Mouse (Mus musculus): ENCODE measurements at regions not wholly inside any gene's neighbourhood (a gene's known extent, or its start where the extent isn't known, plus 50 kb on each side); places are given as distances from the start of the nearest gene placed in this dataset.

DNA sequence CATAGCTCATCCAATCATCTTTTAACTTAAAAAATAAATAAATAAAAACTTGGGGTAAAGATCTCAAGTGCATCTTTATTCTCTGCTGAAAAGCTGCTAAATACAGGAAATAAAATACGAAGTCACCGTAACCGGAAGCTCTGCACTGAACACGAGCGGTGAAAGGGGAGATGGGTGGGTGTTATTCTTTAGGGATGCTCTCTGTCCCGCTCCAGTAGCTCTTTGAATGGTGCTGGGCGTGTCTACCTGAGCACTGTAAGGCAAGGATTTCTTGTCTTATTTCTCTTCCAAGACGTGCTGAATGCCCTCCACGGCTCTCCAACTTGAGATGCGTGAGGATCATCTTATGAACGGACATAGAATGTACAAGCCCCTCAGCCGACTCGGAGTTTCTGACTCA, 322.0 kb downstream of the Tbc1d1 start:
- no peak overlapping the region for H3K4me3 ChIP-seq (replicated peaks; ENCODE audit: insufficient read depth, low read depth, low read length)
- H3K27ac ChIP-seq (ENCODE audit: insufficient read depth, low read length) = no peak overlapping the region
- WGBS = 92% methylated on average over 13 of the region's 13 CpGs
- no peaks in the 10 kb centered on the region for H3K4me1 ChIP-seq (ENCODE audit: control insufficient read depth, insufficient read depth, low read length)
- TF ChIP-seq CTCF (IDR thresholded peaks at IDR 0.05; ENCODE audit: borderline replicate concordance, insufficient read depth, low read depth, low read length) = no peak
- no peak for TF ChIP-seq POLR2A (IDR thresholded peaks at IDR 0.05; ENCODE audit: borderline replicate concordance, insufficient read depth, low read length)
- no peak for DNase-seq
- H3K27me3 ChIP-seq (ENCODE audit: control insufficient read depth, insufficient read depth, low read length) = no peaks in the 10 kb centered on the region

DNA sequence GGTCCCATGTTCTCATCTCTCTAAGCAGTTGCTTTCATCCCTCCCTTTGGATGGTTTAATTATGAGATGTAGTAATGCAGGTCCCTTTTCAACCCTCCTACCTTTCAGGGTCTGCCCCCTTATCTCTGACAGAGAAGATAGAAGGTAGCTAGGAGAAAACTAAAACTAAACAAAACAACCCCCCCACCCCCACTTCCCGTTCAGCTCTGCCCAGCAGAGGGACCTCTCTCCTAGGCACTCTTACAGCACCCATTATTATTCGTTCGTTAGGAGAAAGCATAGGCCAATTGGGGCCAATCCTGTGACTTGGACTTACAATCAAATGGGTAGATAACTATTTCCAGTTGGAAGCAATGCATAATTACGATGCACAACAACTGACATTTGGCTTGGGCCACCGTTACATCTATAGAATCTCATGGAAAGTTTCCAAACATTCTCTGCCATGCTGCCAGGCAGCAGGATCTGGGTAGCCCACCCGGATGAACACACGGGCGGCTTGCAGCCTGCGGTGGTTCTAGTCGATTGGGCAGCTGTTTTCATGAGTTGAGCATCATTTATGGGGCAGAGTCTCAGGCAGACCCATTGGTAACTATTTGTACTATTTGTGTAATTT, 322.6 kb downstream of the Tbc1d1 start:
- Histone ChIP-seq H3K4me3 (replicated peaks; ENCODE audit: insufficient read depth, low read depth, low read length) (no peak overlapping the region), H3K27me3 (ENCODE audit: control insufficient read depth, insufficient read depth, low read length) (no peaks in the 10 kb centered on the region), H3K4me1 (ENCODE audit: control insufficient read depth, insufficient read depth, low read length) (no peaks in the 10 kb centered on the region), H3K27ac (ENCODE audit: insufficient read depth, low read length) (no peak overlapping the region)
- TF ChIP-seq CTCF (IDR thresholded peaks at IDR 0.05; ENCODE audit: borderline replicate concordance, insufficient read depth, low read depth, low read length) = no peak
- 28% methylated on average over 10 of the region's 10 CpGs for WGBS
- no peak for DNase-seq

DNA sequence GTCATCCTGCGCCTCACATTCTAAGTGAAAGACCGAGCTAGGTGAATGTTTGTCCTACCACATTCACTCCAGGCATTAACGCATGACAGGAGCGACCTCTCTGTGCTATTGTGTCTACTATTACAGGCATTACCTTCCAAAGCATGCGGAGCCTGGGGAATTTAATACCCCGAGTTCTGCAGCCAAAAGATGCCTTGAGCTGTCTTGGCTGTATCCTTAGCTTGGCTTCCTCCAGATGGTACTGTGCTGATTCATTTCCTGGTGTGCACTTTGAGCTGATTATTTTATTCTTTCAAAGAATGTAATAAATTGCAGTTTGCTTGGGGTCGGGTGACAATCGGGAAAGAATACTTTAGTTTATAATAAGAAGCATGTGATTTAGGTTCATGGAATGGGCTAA, 323.2 kb downstream of the Tbc1d1 start:
- Histone ChIP-seq H3K4me1 (ENCODE audit: control insufficient read depth, insufficient read depth, low read length) (no peaks in the 10 kb centered on the region), H3K27me3 (ENCODE audit: control insufficient read depth, insufficient read depth, low read length) (no peaks in the 10 kb centered on the region), H3K4me3 (replicated peaks; ENCODE audit: insufficient read depth, low read depth, low read length) (no peak overlapping the region), H3K27ac (ENCODE audit: insufficient read depth, low read length) (no peak overlapping the region)
- DNase-seq = no peak
- 28% methylated on average over 8 of the region's 8 CpGs for WGBS
- TF ChIP-seq CTCF (IDR thresholded peaks at IDR 0.05; ENCODE audit: borderline replicate concordance, insufficient read depth, low read depth, low read length) (no peak), POLR2A (IDR thresholded peaks at IDR 0.05; ENCODE audit: borderline replicate concordance, insufficient read depth, low read length) (no peak)

DNA sequence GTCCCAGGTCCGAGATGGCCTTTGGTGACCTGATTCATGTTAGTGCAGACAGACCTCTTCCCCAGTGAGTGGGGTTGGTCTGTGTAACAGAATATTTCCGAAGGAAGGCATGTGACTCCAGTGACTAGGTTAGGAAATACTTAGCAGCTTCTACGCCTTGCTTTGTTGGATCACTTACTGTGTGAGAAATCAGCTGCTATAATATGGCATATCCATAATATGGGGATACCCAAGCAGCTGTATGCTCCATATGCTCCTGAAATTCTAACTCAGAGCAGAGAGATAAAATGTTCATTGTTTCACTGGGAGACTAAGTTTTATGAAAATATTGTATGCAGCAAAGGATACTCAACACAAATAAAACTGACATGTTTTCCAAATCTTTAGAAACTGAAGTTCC, 318.1 kb upstream of the Klf3 start:
- Histone ChIP-seq H3K4me1 (ENCODE audit: control insufficient read depth, insufficient read depth, low read length) (no peaks in the 10 kb centered on the region), H3K4me3 (replicated peaks; ENCODE audit: insufficient read depth, low read depth, low read length) (no peak overlapping the region), H3K27ac (ENCODE audit: insufficient read depth, low read length) (no peak overlapping the region), H3K27me3 (ENCODE audit: control insufficient read depth, insufficient read depth, low read length) (no peaks in the 10 kb centered on the region)
- no peak for DNase-seq
- 93% methylated on average over 3 of the region's 3 CpGs for WGBS
- TF ChIP-seq CTCF (IDR thresholded peaks at IDR 0.05; ENCODE audit: borderline replicate concordance, insufficient read depth, low read depth, low read length) = no peak
- no peak for TF ChIP-seq POLR2A (IDR thresholded peaks at IDR 0.05; ENCODE audit: borderline replicate concordance, insufficient read depth, low read length)

DNA sequence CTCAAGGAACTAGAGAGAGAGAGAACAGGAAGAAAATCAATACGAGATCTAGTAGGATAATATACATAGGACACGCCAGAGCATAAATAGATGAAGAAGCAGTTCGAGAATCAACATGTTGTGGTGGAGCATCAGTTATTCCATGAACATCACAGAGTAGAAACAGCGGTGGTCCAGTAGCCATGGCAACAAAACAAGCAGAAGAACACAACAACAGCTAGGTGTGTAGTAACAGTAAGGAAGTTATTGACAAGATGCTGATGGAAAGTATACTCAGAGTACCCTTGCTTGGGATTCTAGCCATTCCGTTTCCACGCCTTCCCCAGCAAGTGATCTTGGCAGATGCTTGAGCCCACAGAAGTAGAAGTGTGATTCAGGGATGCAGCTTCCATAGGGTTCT, 317.3 kb upstream of the Klf3 start:
- no peak for DNase-seq
- Histone ChIP-seq H3K27ac (ENCODE audit: insufficient read depth, low read length) (no peak overlapping the region), H3K27me3 (ENCODE audit: control insufficient read depth, insufficient read depth, low read length) (no peaks in the 10 kb centered on the region), H3K4me3 (replicated peaks; ENCODE audit: insufficient read depth, low read depth, low read length) (no peak overlapping the region), H3K4me1 (ENCODE audit: control insufficient read depth, insufficient read depth, low read length) (no peaks in the 10 kb centered on the region)
- no peak for TF ChIP-seq CTCF (IDR thresholded peaks at IDR 0.05; ENCODE audit: borderline replicate concordance, insufficient read depth, low read depth, low read length)
- no peak for TF ChIP-seq POLR2A (IDR thresholded peaks at IDR 0.05; ENCODE audit: borderline replicate concordance, insufficient read depth, low read length)
- WGBS = 92% methylated on average over 6 of the region's 6 CpGs

DNA sequence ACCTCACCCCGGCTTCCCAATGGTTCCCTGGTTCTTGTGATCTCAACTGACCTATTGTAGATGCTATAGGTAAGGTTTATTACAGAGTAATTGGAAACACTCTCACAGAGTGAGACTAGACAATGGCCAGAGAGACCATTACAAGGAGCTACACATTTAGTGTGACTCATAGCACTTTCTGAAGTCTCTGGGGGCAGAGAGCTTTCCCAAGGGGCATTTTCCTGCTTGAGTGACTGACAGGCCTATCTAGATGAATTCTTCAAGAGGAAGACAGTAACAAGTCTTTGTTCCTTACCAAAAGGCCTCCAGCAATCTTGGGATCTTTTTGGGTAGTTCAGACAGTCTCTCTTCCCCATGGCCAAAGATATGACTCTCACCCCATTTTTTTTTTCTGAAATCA, 316.4 kb upstream of the Klf3 start:
- 100% methylated on average over 1 of the region's 1 CpGs for WGBS
- TF ChIP-seq CTCF (IDR thresholded peaks at IDR 0.05; ENCODE audit: borderline replicate concordance, insufficient read depth, low read depth, low read length) = no peak
- no peak for TF ChIP-seq POLR2A (IDR thresholded peaks at IDR 0.05; ENCODE audit: borderline replicate concordance, insufficient read depth, low read length)
- Histone ChIP-seq H3K4me3 (replicated peaks; ENCODE audit: insufficient read depth, low read depth, low read length) (no peak overlapping the region), H3K4me1 (ENCODE audit: control insufficient read depth, insufficient read depth, low read length) (no peaks in the 10 kb centered on the region), H3K27ac (ENCODE audit: insufficient read depth, low read length) (no peak overlapping the region), H3K27me3 (ENCODE audit: control insufficient read depth, insufficient read depth, low read length) (no peaks in the 10 kb centered on the region)
- no peak for DNase-seq

DNA sequence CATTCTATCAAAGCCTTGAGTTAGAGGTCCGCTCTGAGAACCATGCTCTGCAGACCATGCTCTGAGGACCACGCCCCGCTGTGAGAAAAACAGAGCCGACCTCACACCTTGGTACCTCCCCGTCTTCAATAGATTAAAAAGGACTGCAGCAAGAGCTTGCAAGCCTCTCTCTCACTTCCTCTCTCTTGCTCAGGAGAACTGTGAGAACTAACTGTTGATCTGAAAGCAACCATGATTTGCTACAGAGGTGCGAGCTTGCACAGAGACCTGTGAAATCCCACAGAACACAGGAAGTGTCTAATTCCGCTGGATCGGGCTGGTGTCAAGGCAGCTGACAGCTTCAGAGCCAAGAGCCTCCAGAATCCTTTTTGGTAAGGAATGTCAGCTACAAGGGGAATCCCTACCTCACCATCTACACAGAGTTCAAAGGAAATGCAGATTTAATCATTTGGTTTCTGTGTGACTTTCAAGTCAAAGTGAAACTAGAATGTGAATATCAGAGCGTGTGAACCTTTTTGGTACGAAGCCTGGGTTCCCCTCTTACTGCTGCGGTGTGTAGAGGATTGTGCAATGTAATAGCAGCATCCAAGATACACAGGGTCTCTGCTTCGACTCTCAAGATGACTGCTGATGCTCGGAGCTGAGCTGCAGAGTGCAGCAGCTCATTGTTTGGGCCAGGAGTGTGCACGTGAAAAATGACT, 315.3 kb upstream of the Klf3 start:
- Histone ChIP-seq H3K4me3 (replicated peaks; ENCODE audit: insufficient read depth, low read depth, low read length) (no peak overlapping the region), H3K27ac (ENCODE audit: insufficient read depth, low read length) (no peak overlapping the region), H3K4me1 (ENCODE audit: control insufficient read depth, insufficient read depth, low read length) (no peaks in the 10 kb centered on the region), H3K27me3 (ENCODE audit: control insufficient read depth, insufficient read depth, low read length) (no peaks in the 10 kb centered on the region)
- 87% methylated on average over 14 of the region's 14 CpGs for WGBS
- DNase-seq = no peak
- TF ChIP-seq CTCF (IDR thresholded peaks at IDR 0.05; ENCODE audit: borderline replicate concordance, insufficient read depth, low read depth, low read length) (no peak), POLR2A (IDR thresholded peaks at IDR 0.05; ENCODE audit: borderline replicate concordance, insufficient read depth, low read length) (no peak)

DNA sequence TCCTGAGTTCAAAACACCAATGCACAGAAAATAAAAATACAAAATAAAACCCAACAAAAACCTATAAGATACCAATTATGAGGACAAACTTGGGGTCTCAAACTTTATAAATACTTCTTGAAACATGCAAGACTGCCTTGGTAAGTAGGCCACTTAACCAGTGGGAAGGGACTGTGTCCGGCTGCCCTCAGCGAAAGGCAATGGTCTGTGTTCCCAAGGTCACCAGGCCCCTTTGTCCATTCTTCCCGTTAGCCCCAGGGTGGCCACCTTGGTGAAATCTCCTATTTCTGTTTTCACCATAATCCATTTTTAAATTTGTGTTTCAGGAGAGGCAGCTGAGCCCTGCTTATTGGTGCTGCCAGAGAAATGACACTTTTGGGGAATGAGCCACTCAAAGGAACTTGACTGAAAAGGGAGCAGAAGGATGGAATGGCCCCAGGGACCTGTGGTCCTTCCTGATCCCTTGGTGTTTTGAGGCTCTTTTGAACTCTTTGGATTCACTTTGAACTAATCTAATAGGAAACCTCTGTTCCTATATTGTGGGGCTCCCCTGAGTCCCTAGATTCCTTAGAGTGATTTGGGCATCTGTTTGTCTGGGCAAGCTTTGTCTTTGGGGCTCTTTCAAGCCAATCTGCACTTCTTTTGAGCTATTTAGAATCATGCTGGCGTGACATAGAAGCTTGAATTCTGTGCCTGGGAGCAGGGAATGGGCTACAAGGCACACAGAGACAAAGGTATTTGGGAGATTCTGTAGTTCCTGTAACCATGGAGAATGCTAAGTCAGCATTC, 313.3 kb upstream of the Klf3 start:
- H3K4me3 ChIP-seq (replicated peaks; ENCODE audit: insufficient read depth, low read depth, low read length) = no peak overlapping the region
- 66% methylated on average over 4 of the region's 4 CpGs for WGBS

More for the DNA sequence above, 313.3 kb upstream of the Klf3 start:
- no peaks in the 10 kb centered on the region for H3K27me3 ChIP-seq (ENCODE audit: control insufficient read depth, insufficient read depth, low read length)
- no peak overlapping the region for H3K27ac ChIP-seq (ENCODE audit: insufficient read depth, low read length)
- DNase-seq = no peak
- H3K4me1 ChIP-seq (ENCODE audit: control insufficient read depth, insufficient read depth, low read length) = no peaks in the 10 kb centered on the region
- TF ChIP-seq CTCF (IDR thresholded peaks at IDR 0.05; ENCODE audit: borderline replicate concordance, insufficient read depth, low read depth, low read length) (no peak), POLR2A (IDR thresholded peaks at IDR 0.05; ENCODE audit: borderline replicate concordance, insufficient read depth, low read length) (no peak)
